Mouse (Mus musculus): ENCODE results near the gene Slco6d1. TPM values are rescaled to one million over a fixed set of nuclear protein-coding genes. Genes with fewer than 3 reads are reported as not detected.
"Not testable (repeated sequence)": the region's sequence is repeated elsewhere in the genome, so short reads cannot be mapped to it uniquely, and the experiment has no call there.

The Slco6d1 gene
- not detected in 2 replicates for total RNA-seq (2014; rRNA removed; ENCODE audit: low replicate concordance)
- polyA plus RNA-seq (2015; fragmentation: Nextera tagmentation; extraction: Ambion mirVana): not detected in 2 replicates

DNA sequence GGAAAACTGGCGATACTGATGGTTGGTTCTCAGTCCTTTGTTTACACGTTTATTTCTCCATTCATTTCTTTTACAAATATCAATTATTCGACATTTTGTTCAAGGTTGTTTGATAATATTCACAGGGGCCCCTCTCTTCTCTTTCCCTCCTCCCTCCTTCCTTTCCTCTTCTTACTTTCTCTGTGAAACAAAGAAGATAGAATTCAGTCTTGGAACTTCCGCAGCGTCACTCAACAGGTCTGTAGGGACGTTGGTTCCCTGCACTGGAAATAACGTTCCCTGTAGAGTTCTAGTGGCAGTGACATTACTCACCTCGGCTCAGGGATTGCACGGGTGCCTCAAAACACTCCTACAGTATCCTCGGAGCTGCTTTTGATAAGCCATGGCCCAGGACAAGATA lies at the start of gene Slco6d1:
Gene Slco6d1 (plus strand): TSS at position 301 of the 400 bp plus-strand sequence.
- H3K4me2 ChIP-seq (ENCODE audit: low read depth, low read length): no peak within 1 kb of the TSS
- WGBS: 70% methylated on average over 10 of the region's 10 CpGs
- no peak within 1 kb of the TSS for H3K4me3 ChIP-seq (ENCODE audit: low read depth, low read length)
- no peaks in the 10 kb centered on the region for H3K4me1 ChIP-seq (ENCODE audit: control insufficient read depth, insufficient read depth)
- no peak within 1 kb of the TSS for H3K27ac ChIP-seq (ENCODE audit: low read depth)
- no peak within 1 kb of the TSS for H3K9ac ChIP-seq (replicated peaks; ENCODE audit: low read depth, low read length)
- H3K27me3 ChIP-seq (ENCODE audit: control insufficient read depth, insufficient read depth, low read length): no peaks in the 10 kb centered on the region
- no peaks in the 10 kb centered on the region for H3K9me3 ChIP-seq (replicated peaks; ENCODE audit: control insufficient read depth, low read length)
- DNase-seq (ENCODE audit: low spot score) (no peak), ATAC-seq (ENCODE audit: insufficient read depth, low read depth) (no peak)
- TF ChIP-seq CTCF (IDR thresholded peaks at IDR 0.05; ENCODE audit: low read depth) (no peak), EP300 (IDR thresholded peaks at IDR 0.05; ENCODE audit: low read depth) (no peak)
- no peaks in the 10 kb centered on the region for H3K36me3 ChIP-seq (replicated peaks; ENCODE audit: control insufficient read depth, insufficient read depth, low read length)

- H3K9me3 ChIP-seq (replicated peaks; ENCODE audit: control insufficient read depth, low read length): no peaks in the 10 kb centered on the region
- TF ChIP-seq CTCF (IDR thresholded peaks at IDR 0.05; ENCODE audit: low read depth) (peak; percentile 45), EP300 (IDR thresholded peaks at IDR 0.05; ENCODE audit: low read depth) (no peak)
- no peak for ATAC-seq (ENCODE audit: insufficient read depth, low read depth)
- peak; percentile 19 for DNase-seq (ENCODE audit: low spot score)
- no peak overlapping the region for H3K27ac ChIP-seq (ENCODE audit: low read depth)
- H3K4me1 ChIP-seq (ENCODE audit: control insufficient read depth, insufficient read depth): no peaks in the 10 kb centered on the region
- H3K36me3 ChIP-seq (replicated peaks; ENCODE audit: control insufficient read depth, insufficient read depth, low read length): no peaks in the 10 kb centered on the region
- no peak overlapping the region for H3K9ac ChIP-seq (replicated peaks; ENCODE audit: low read depth, low read length)
- H3K4me3 ChIP-seq (ENCODE audit: low read depth, low read length): no peak overlapping the region
- no peaks in the 10 kb centered on the region for H3K27me3 ChIP-seq (ENCODE audit: control insufficient read depth, insufficient read depth, low read length)
- no peak overlapping the region for H3K4me2 ChIP-seq (ENCODE audit: low read depth, low read length)
Observed at GRCm38 (mm10) chr1:98392001-98392400, 28.9 kb upstream of the Slco6d1 start.

GRCm38 (mm10) chr1:98447929-98448328 lies 27.0 kb downstream of the Slco6d1 start:
- no peaks in the 10 kb centered on the region for H3K36me3 ChIP-seq (replicated peaks; ENCODE audit: control insufficient read depth, insufficient read depth, low read length)
- H3K4me3 ChIP-seq (ENCODE audit: low read depth, low read length): no peak overlapping the region
- no peak for DNase-seq (ENCODE audit: low spot score)
- no peak for TF ChIP-seq CTCF (IDR thresholded peaks at IDR 0.05; ENCODE audit: low read depth)
- TF ChIP-seq EP300 (IDR thresholded peaks at IDR 0.05; ENCODE audit: low read depth): no peak
- no peaks in the 10 kb centered on the region for H3K27me3 ChIP-seq (ENCODE audit: control insufficient read depth, insufficient read depth, low read length)
- no peak overlapping the region for H3K9ac ChIP-seq (replicated peaks; ENCODE audit: low read depth, low read length)
- no peak overlapping the region for H3K4me2 ChIP-seq (ENCODE audit: low read depth, low read length)
- WGBS: 73% methylated on average over 4 of the region's 4 CpGs
- no peaks in the 10 kb centered on the region for H3K4me1 ChIP-seq (ENCODE audit: control insufficient read depth, insufficient read depth)
- no peak overlapping the region for H3K27ac ChIP-seq (ENCODE audit: low read depth)
- no peaks in the 10 kb centered on the region for H3K9me3 ChIP-seq (replicated peaks; ENCODE audit: control insufficient read depth, low read length)
- no peak for ATAC-seq (ENCODE audit: insufficient read depth, low read depth)

DNA sequence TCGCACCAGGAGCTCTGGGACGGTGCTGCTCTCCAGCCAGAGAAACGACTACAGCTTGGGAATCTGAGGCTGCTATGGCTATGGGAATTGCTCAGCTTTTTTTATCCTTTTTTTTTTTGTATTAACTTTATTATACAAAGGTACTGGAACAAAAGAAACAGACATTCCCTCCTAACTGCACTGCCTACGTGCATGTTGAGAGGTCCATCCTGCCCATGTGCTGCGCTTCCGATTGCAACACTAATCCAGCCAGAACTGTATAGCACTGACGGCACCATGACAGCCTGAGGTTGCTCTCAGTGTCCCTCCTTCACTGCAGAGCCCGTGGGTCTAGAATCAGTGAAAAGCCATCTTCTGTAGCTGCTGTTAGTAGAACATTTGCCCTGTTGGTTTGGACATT lies 38.3 kb downstream of the Slco6d1 start:
- H3K9ac ChIP-seq (replicated peaks; ENCODE audit: low read depth, low read length); H3K27ac ChIP-seq (ENCODE audit: low read depth); H3K4me1 ChIP-seq (ENCODE audit: control insufficient read depth, insufficient read depth); H3K4me2 ChIP-seq (ENCODE audit: low read depth, low read length); H3K4me3 ChIP-seq (ENCODE audit: low read depth, low read length); H3K27me3 ChIP-seq (ENCODE audit: control insufficient read depth, insufficient read depth, low read length); H3K9me3 ChIP-seq (replicated peaks; ENCODE audit: control insufficient read depth, low read length); ATAC-seq (ENCODE audit: insufficient read depth, low read depth); DNase-seq (ENCODE audit: low spot score); H3K36me3 ChIP-seq (replicated peaks; ENCODE audit: control insufficient read depth, insufficient read depth, low read length): not testable (repeated sequence)
- 77% methylated on average over 8 of the region's 8 CpGs for WGBS

DNA sequence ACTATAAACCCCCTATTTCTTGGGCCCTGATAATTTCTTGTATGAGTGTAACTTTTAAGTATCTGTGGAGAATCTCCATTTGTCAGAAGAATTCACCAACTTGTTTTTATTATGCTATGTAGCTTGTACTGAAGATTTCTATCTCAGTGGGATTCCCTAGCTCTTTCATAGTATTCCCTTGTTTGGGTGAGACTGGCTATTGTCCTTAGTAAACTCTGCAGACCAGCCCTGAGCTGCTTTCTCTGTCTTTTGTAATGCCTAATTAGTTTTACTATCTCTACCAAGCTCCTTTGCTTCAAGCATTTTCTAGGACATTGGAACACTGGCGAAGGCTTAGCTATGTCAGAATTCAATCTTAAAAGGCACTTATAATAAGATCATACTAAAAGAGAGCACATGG lies 55.5 kb downstream of the Slco6d1 start:
- not testable (repeated sequence) for H3K27ac ChIP-seq (ENCODE audit: low read depth); H3K9ac ChIP-seq (replicated peaks; ENCODE audit: low read depth, low read length); DNase-seq (ENCODE audit: low spot score); H3K27me3 ChIP-seq (ENCODE audit: control insufficient read depth, insufficient read depth, low read length); H3K4me2 ChIP-seq (ENCODE audit: low read depth, low read length); H3K4me1 ChIP-seq (ENCODE audit: control insufficient read depth, insufficient read depth); ATAC-seq (ENCODE audit: insufficient read depth, low read depth); H3K4me3 ChIP-seq (ENCODE audit: low read depth, low read length); H3K9me3 ChIP-seq (replicated peaks; ENCODE audit: control insufficient read depth, low read length); H3K36me3 ChIP-seq (replicated peaks; ENCODE audit: control insufficient read depth, insufficient read depth, low read length)
- 68% methylated on average over 1 of the region's 1 CpGs for WGBS

DNA sequence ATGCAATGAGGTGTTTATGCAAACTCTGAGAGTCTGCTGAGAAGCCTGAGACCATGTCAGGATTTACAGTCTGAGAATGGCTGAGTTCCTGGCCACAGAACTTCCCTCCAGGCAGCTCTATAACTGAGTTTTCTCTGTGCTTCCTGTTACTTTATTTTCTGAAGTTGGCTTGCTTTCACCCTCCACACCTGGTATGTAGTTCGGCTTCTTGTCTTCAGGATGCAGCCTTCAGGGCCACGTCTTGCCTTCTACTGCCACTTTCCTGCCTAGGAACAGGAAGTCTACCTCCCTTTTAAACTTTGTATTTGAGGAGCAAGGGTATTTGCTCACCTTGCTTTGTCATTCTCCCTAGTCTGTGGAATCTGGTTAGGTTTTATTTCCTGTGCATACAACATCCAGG lies 58.3 kb downstream of the Slco6d1 start:
- 67% methylated on average over 2 of the region's 2 CpGs for WGBS
- no peaks in the 10 kb centered on the region for H3K36me3 ChIP-seq (replicated peaks; ENCODE audit: control insufficient read depth, insufficient read depth, low read length)
- H3K4me3 ChIP-seq (ENCODE audit: low read depth, low read length): no peak overlapping the region
- H3K27ac ChIP-seq (ENCODE audit: low read depth): no peak overlapping the region
- H3K4me1 ChIP-seq (ENCODE audit: control insufficient read depth, insufficient read depth): no peaks in the 10 kb centered on the region
- H3K4me2 ChIP-seq (ENCODE audit: low read depth, low read length): no peak overlapping the region
- TF ChIP-seq CTCF (IDR thresholded peaks at IDR 0.05; ENCODE audit: low read depth) (no peak), EP300 (IDR thresholded peaks at IDR 0.05; ENCODE audit: low read depth) (no peak)
- DNase-seq (ENCODE audit: low spot score): no peak
- no peaks in the 10 kb centered on the region for H3K9me3 ChIP-seq (replicated peaks; ENCODE audit: control insufficient read depth, low read length)
- ATAC-seq (ENCODE audit: insufficient read depth, low read depth): no peak
- no peaks in the 10 kb centered on the region for H3K27me3 ChIP-seq (ENCODE audit: control insufficient read depth, insufficient read depth, low read length)
- H3K9ac ChIP-seq (replicated peaks; ENCODE audit: low read depth, low read length): no peak overlapping the region
